Mouse (Mus musculus) olfactory bulb, adult 2 months (tissue): Measurements from ENCODE around the gene 2410131K14Rik. TPM values are rescaled to one million over a fixed set of nuclear protein-coding genes. Genes with fewer than 3 reads are reported as not detected.

Experiments
- H3K27ac ChIP-seq: fragments of 200-500 bp; 2 replicates; pipeline ENCODE4 v1.5.1; 2012; ENCODE audit warnings: low read depth, low read length; ENCODE audit not compliant: insufficient read depth
- H3K4me1 ChIP-seq: fragments of 200-500 bp; 2 replicates; pipeline ENCODE4 v1.6.1; 2012; ENCODE audit warnings: low read length; ENCODE audit not compliant: control insufficient read depth, insufficient read depth
- H3K4me3 ChIP-seq: fragments of 200-500 bp; 2 replicates; pipeline ENCODE4 v1.5.1; 2012; ENCODE audit warnings: mild to moderate bottlenecking, low read depth, low read length, moderate library complexity; ENCODE audit not compliant: insufficient read depth
- CTCF ChIP-seq: fragments of 200-500 bp; IDR thresholded peaks from 2 replicates; pipeline ENCODE4 v1.5.1; 2012; ENCODE audit warnings: low read depth, mild to moderate bottlenecking, low read length, moderate library complexity; ENCODE audit not compliant: insufficient read depth
- POLR2A ChIP-seq: fragments of 200-500 bp; IDR thresholded peaks from 2 replicates; pipeline ENCODE4 v1.6.1; 2012; ENCODE audit warnings: mild to moderate bottlenecking, low read depth, low read length, moderate library complexity; ENCODE audit not compliant: insufficient read depth
- WGBS: fragments of 180-500 bp; shearing (Covaris S2); methylation state at CpG from one replicate; pipeline ENCODE4 v1.1.7; 2018; 5-methylcytosine and 5-hydroxymethylcytosine counted together
- polyA plus RNA-seq: library from polyadenylated mRNA; stranded (reverse); fragments of >200 nt; gene quantifications from 2 replicates; pipeline ENCODE4 v1.2.4, GENCODE M21; 2012; ENCODE audit warnings: low replicate concordance; ENCODE audit not compliant: missing spikeins, insufficient read depth, insufficient read length

Gene 2410131K14Rik
- not detected in 2 replicates for polyA plus RNA-seq

DNA sequence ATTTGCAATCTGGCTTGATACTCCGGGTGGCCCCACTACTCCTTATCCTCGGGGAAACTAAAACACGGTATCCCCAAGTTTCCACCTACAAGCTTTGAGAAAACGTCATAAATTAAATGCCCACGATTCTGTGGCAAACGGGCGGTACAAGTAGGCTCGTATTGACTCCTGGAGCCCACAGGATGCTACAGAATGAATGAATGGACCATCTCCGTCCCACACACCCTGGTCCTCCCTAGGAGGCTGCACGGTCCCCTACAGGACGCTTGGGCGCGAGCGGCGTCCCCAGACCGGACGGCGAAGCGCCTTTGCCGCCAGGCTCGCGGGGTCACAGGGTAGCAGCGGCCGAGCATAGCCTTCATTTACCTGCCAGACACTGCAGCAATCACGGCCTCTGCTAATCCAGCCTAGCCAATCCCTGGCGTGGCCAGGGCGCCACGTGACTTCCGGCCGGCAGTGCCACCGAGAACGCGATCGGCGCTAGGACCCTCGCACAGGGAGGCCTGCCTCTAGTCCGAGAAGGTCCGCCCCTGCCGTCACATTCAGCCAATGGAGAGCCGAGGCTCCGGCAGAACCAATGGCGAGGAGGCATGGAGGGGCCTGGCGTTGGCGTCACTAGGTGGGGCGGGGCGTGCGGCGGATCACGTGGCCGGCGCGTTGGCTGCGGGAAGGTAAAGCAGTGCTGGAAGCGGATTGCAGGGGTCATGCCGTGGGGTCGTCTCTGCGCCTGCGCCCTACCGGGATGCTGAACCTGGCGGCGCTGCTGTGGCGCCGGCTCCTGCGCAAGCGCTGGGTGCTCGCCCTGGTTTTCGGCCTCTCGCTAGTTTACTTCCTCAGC, at the start of gene 2410131K14Rik, which contains the start of gene Rnft2:
Gene 2410131K14Rik (plus strand): TSS at position 622 of the 838 bp plus-strand sequence.
Gene Rnft2 (minus strand): TSS at position 511 of the 838 bp plus-strand sequence.
- WGBS, result under 1% methylated on average over 68 of the region's 68 CpGs
- peak within 1 kb of the TSS; percentile 70 for H3K27ac ChIP-seq
- no peak for TF ChIP-seq CTCF
- TF ChIP-seq POLR2A, result peak; percentile 50

DNA sequence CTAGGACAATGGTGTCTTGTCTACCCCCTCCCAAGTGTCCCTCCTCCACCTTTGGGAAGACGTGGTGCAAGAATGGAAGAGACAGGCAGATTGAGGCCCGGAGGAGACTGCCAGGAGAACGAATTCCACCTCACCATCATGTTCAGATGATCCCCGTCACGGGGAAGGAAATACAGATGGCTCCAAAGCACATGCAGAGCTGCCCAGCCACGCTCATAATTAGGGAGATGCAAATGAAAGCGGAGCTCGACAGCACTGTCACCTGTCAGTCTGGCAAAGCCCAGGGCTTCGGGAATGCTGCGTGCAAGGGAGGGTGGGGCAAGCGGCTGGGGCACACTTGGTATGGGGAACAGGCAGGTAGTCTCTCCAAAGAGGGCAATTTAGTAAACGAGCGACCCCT, 47.6 kb upstream of the 2410131K14Rik start:
- no peak overlapping the region for H3K4me3 ChIP-seq
- TF ChIP-seq POLR2A (no peak), CTCF (no peak)
- WGBS, result 86% methylated on average over 13 of the region's 13 CpGs
- H3K4me1 ChIP-seq, result no peaks in the 10 kb centered on the region
- H3K27ac ChIP-seq, result no peak overlapping the region

More for the DNA sequence above, at the start of gene 2410131K14Rik, which contains the start of gene Rnft2:
- peak within 1 kb of the TSS; percentile 80 for H3K4me3 ChIP-seq
- H3K4me1 ChIP-seq, result peaks cover 12% of the 10 kb centered on the region; the same call in 1 of the 2 replicates

DNA sequence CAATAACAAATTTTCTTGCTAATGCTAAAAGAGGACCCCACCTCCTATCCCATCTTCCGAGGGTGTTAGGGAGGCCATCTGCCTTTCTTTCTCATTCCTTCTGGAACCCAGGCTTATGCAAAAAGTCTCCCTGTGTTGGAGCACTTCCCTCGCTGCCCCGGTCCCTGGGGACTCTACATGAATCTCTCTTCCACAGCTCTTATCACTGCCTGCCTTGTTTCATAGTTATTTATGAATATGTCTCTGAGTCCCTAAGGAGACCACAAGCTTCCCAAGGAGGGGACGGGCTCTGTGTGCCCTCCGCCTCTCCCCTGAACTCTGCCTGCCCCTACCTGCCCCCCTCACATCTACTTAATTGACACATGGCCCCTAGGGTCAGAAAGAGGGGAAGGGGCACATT, 45.4 kb upstream of the 2410131K14Rik start:
- TF ChIP-seq CTCF (no peak), POLR2A (no peak)
- Histone ChIP-seq H3K27ac (no peak overlapping the region), H3K4me3 (no peak overlapping the region), H3K4me1 (no peaks in the 10 kb centered on the region)
- 86% methylated on average over 5 of the region's 5 CpGs for WGBS

DNA sequence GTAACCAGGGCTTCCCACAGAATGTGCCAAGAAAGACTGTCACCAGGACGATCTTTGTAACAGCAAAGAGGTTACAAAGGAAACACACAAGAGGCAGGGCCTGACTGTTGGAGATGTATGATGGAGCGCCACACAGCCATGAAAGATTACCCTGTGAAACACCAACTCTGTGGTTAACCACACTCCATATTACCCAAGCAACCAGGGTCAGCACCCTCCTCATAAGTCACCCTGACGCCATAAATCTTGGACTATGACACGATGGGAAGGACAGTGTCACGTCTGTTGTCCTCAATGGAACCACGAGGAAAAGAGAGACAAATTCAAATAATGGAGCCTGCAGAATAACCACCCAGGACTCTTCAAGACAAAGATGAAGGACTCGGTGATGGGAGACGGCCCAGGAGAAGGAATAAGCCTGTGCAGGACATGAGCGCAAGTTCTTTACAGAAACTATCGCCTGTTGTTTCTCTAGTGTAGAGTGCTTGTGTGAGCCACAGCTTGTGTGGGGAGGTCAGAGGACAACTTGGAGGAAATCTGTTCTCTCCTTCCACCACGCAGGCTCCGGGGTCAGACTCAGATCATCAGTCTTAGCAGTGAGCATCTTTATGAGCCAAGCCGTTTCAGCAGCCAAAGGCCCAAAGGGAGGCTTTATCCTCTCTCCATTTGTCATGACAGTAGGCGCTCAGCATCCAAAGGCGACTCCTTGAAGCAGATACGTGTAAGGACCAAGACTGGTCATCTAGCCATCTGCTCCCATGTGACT, 40.2 kb upstream of the 2410131K14Rik start:
- no peak overlapping the region for H3K4me3 ChIP-seq
- WGBS, result 90% methylated on average over 16 of the region's 16 CpGs
- no peak overlapping the region for H3K27ac ChIP-seq
- peaks cover 20% of the 10 kb centered on the region for H3K4me1 ChIP-seq
- TF ChIP-seq CTCF (no peak), POLR2A (no peak)

DNA sequence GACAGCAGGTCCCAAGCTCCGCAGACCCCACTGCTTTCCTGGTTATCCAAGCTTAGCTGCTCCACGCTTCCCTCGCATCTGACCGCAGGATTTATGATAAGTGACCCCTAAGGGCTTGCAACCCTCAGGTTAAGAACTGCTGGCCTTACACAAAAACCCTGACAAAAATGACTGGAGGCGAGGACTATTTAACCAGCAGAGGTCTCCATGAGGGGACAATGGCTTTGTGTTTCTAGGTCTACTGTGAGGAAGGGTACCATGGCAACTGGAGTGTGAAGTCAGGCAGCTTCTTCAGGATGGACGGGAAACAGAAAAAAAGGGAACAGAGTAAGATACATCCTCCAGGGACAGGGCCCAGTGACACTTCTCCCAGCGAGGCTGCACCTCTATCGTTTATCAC, 39.2 kb upstream of the 2410131K14Rik start:
- Histone ChIP-seq H3K4me1 (peaks cover 20% of the 10 kb centered on the region), H3K4me3 (no peak overlapping the region), H3K27ac (no peak overlapping the region)
- 90% methylated on average over 8 of the region's 8 CpGs for WGBS
- TF ChIP-seq CTCF (no peak), POLR2A (no peak)

DNA sequence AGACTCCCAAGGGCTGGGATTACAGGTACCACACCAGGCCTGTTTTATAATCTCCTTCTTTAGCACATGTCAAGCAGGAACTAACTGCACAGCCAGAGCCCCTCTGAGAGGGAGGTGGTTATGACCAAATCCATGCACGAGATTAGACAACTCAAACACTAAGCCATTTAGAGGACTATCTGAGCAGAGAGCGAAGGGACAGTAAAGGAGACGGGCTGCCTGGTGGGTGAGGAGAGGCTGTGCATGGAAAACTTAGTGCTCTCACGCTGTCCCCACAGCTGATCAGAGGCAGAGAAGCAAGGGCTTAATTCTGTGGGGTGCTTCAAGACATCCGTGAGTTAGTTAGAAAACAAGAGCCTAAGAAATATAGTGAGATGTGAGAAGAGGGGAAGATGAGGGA, 31.0 kb upstream of the 2410131K14Rik start:
- H3K27ac ChIP-seq, result no peak overlapping the region; the same call in 1 of the 2 replicates
- WGBS, result 29% methylated on average over 5 of the region's 5 CpGs

DNA sequence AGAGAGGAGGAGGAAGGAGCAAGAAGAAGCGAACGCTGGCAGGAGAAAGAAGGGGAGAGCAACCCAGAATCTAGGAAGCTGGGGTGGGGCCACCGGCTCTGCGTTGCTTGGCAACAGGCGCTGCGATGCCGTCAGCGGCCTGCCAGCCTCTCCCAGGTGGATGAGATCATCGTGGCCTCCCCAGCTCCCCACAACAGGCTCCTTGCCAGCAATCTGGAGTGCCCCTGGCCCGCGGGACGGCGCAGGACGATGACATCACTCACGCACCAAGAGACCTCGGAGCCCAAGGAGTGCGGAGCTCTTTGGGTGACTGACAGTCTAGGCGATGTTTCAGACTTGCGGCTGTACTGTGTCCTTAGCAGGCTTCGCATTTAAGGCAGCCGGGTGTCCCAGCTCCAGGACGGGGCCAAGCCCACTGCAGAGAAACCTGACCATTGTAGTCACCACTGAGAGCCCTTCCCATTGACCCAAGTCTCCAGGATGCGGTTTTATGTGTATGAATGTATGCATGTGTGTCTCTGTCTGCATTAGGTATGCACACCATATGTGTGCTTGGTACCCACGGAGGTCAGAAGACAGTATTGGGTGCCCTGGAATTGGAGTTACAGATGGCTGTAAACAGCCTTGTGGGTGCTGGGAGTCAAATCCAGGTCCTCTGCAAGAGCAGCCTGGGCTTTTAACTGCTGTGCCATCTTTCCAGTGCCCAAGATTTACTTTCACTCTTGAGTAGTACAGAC, 30.4 kb upstream of the 2410131K14Rik start:
- TF ChIP-seq CTCF (no peak), POLR2A (no peak)
- WGBS, result 7% methylated on average over 24 of the region's 24 CpGs
- H3K4me3 ChIP-seq, result peak overlapping the region; percentile 33
- H3K4me1 ChIP-seq, result peaks cover 18% of the 10 kb centered on the region
- no peak overlapping the region for H3K27ac ChIP-seq

More for the DNA sequence above, 31.0 kb upstream of the 2410131K14Rik start:
- H3K4me3 ChIP-seq, result peak overlapping the region; percentile 33
- TF ChIP-seq POLR2A (no peak), CTCF (no peak)
- H3K4me1 ChIP-seq, result peaks cover 21% of the 10 kb centered on the region

DNA sequence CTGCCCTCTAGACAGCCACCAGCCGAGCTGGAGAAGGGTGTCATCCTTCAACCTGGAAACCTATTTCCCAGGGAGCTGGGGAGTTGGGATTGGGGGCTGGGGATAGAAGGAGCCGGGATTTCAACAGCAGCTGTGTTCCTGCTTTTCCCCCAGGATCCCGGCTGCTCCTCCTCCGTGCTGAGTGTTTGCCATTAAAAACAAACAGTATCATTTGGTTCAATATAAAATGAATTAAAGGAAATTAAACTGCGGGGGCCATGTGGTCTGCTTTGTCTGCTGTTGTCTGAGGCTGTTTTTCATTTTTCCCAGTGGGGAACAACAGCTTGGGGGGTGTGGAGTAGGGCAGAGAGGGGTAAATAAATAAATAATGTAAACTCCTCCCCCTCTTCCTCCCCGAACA, 27.6 kb upstream of the 2410131K14Rik start:
- Histone ChIP-seq H3K27ac (no peak overlapping the region), H3K4me1 (peaks cover 18% of the 10 kb centered on the region), H3K4me3 (no peak overlapping the region)
- TF ChIP-seq CTCF (no peak), POLR2A (no peak)
- 28% methylated on average over 6 of the region's 6 CpGs for WGBS
